Mouse (Mus musculus): ENCODE measurements around the gene Zdhhc21. TPM values are rescaled to one million over a fixed set of nuclear protein-coding genes. Genes with fewer than 3 reads are reported as not detected.

Zdhhc21 gene
- polyA plus RNA-seq, 1 experiment from 2014 or later: 3.1 TPM

DNA sequence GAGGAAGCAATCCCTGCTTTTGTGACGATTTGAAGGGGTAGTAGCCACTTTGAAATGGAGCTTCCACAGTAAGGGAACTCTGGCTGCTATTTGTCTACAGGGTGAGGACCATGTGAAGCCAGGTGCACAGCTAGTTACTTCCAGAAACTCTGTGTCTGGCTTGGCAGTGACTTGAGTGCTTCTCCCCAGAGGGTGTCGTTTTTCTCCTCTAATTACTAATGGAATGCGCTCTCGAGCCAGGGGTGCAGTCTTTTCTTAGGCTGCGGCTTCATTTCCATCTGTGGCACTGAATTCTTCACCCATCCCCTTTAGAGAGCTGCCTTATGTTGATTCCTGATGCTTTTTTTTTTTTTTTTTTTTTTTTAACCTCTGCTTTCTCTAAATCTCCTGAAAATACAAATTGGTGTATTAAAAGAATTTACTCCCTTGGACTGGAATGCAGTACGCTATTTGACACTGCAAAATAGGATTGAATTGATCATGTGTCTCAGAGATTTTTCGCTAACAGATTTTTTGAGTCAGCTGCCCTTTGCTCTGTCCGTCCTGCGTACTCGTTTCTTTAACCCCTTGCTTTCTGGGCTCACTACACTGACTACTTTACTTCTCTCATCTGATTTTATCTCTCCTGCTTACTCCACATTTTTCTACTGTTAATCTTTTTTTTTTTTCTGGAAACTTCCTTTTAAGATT is 97.2 kb downstream of the Zdhhc21 start:
- no peak overlapping the region for H3K4me2 ChIP-seq (ENCODE audit: low read depth, low read length)

DNA sequence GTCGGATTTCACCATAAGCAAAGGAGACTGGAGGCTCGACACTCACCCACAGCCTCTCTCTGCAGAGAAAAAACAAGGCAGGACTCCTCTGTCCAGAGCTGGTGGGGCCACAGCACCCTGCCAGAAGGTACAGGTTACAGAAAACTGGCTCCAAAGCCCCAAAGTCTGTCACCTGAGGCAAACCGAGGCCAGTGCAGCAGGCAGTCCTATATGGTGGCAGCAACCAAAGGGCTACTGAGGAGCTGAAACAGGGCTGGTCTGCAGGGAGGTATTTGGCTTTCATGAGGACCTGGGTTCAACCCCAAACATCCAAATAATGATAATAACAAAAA is 103.5 kb downstream of the Zdhhc21 start:
- H3K27me3 ChIP-seq (ENCODE audit: control insufficient read depth, insufficient read depth, low read depth, low read length): no peaks in the 10 kb centered on the region
- H3K27ac ChIP-seq (ENCODE audit: low read length): no peak overlapping the region
- no peak for ATAC-seq (ENCODE audit: low read depth)
- no peak overlapping the region for H3K4me3 ChIP-seq (ENCODE audit: low read depth, low read length)
- H3K4me1 ChIP-seq (ENCODE audit: control insufficient read depth, low read depth, low read length): no peaks in the 10 kb centered on the region
- H3K9ac ChIP-seq (ENCODE audit: low read depth, low read length): no peak overlapping the region
- no peaks in the 10 kb centered on the region for H3K36me3 ChIP-seq (ENCODE audit: control insufficient read depth, insufficient read depth)
- WGBS (ENCODE audit: insufficient replicate concordance): 28% methylated on average over 3 of the region's 3 CpGs
- no peaks in the 10 kb centered on the region for H3K9me3 ChIP-seq (replicated peaks; ENCODE audit: control insufficient read depth, low read length)
- H3K4me2 ChIP-seq (ENCODE audit: low read depth, low read length): no peak overlapping the region

More for the DNA sequence above, 97.2 kb downstream of the Zdhhc21 start:
- H3K4me1 ChIP-seq (ENCODE audit: control insufficient read depth, low read depth, low read length): no peaks in the 10 kb centered on the region
- H3K9ac ChIP-seq (ENCODE audit: low read depth, low read length): no peak overlapping the region
- no peak overlapping the region for H3K27ac ChIP-seq (ENCODE audit: low read length)
- no peak overlapping the region for H3K4me3 ChIP-seq (ENCODE audit: low read depth, low read length)
- H3K9me3 ChIP-seq (replicated peaks; ENCODE audit: control insufficient read depth, low read length): no peaks in the 10 kb centered on the region
- WGBS (ENCODE audit: insufficient replicate concordance): 31% methylated on average over 10 of the region's 10 CpGs
- no peaks in the 10 kb centered on the region for H3K36me3 ChIP-seq (ENCODE audit: control insufficient read depth, insufficient read depth)
- H3K27me3 ChIP-seq (ENCODE audit: control insufficient read depth, insufficient read depth, low read depth, low read length): no peaks in the 10 kb centered on the region
- ATAC-seq (ENCODE audit: low read depth): no peak

DNA sequence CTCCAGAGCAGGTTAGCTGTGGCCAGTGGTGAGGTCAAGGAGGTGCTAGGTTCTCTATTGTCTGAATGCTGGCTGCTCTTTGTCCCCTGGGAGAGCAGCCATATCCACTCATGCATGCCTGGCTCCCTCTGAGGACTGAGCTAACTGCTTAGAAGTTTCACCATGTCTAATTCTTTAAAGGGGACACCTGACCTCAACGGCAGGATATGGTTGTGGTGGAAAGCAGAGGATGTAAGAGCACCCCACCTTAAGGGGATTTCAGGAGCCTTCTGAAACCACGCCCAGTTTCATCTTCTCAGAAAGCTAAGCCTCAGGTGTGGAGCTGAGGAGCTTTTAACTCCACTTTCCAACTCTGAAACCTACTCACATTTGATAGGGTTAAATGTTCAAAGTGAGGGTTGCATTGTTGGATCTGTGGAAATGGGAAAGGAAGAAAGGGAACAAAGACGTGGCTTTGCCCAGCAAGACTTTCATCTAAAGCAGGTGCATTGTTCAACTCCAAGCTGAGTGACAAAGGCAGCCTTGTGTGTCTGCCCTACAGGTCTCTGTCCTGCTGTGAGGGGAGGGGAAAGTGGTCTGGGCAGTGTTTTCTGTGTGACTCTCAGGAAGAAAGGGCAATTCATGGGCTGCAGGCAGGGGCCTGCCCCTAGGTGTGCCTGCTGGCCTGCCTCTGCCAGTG is 104.0 kb downstream of the Zdhhc21 start:
- Histone ChIP-seq H3K27me3 (ENCODE audit: control insufficient read depth, insufficient read depth, low read depth, low read length) (no peaks in the 10 kb centered on the region), H3K9ac (ENCODE audit: low read depth, low read length) (no peak overlapping the region), H3K9me3 (replicated peaks; ENCODE audit: control insufficient read depth, low read length) (no peaks in the 10 kb centered on the region), H3K4me3 (ENCODE audit: low read depth, low read length) (no peak overlapping the region), H3K36me3 (ENCODE audit: control insufficient read depth, insufficient read depth) (no peaks in the 10 kb centered on the region), H3K4me2 (ENCODE audit: low read depth, low read length) (no peak overlapping the region), H3K4me1 (ENCODE audit: control insufficient read depth, low read depth, low read length) (no peaks in the 10 kb centered on the region), H3K27ac (ENCODE audit: low read length) (no peak overlapping the region)
- 59% methylated on average over 3 of the region's 3 CpGs for WGBS (ENCODE audit: insufficient replicate concordance)
- ATAC-seq (ENCODE audit: low read depth): no peak

Other genes starting within 250 kb of the Zdhhc21 start
- gene Nfib, start 154.2 kb downstream of the Zdhhc21 start, polyA plus RNA-seq (2015; fragmentation: Nextera tagmentation; extraction: Ambion mirVana): 5.0 and 5.4 TPM in 2 replicates
- not detected in 2 replicates for gene Cer1, start 25.2 kb upstream of the Zdhhc21 start, polyA plus RNA-seq (2015; fragmentation: Nextera tagmentation; extraction: Ambion mirVana)
- 0.50 and 0.63 TPM in 2 replicates for gene Frem1, start 192.4 kb upstream of the Zdhhc21 start, polyA plus RNA-seq (2015; fragmentation: Nextera tagmentation; extraction: Ambion mirVana)

All from liver, embryonic 16.5 days (tissue).